ENCODE assay signal across 18 mouse cellular contexts in the genomic region with DNA sequence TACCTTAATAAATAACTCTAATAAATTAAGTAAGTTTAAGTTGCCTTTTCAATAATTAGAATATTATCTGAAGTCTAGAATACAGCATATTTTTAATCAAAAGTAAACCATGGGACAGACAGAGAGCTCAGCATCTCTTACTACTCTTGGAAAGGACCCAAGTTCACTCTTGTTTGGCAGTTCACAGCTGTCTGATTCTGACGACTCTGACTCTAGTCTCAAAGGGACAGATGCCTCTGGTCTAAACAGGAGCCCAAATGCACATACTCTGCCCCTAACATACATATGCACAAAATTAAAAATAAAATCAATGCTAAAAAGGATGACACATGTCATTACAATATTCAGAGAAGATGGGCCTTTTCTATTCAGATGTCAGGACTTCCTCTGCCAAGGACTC.
"Had no signal": no experiment of that assay in that cellular context is flagged by ENCODE, and none has a peak within 500 bp of the region (broad histone marks: within the 10 kb centered on the region; RNA-seq: fewer than 3 reads in every experiment).

No protein-coding gene starts in this region.

- H3K4me1 ChIP-seq: liver, embryonic 15.5 days; megakaryocyte, embryonic 14.5 days; midbrain, embryonic 13.5 days; midbrain, embryonic 15.5 days; neural tube, embryonic 12.5 days had no signal

- H3K9ac ChIP-seq: liver, embryonic 15.5 days; liver, postnatal 0 days; midbrain, embryonic 13.5 days; midbrain, embryonic 15.5 days; neural tube, embryonic 12.5 days had no signal

- H3K27ac ChIP-seq: liver, embryonic 15.5 days; macrophage; midbrain, embryonic 13.5 days; midbrain, embryonic 15.5 days; neural tube, embryonic 12.5 days had no signal

- H3K36me3 ChIP-seq: liver, embryonic 15.5 days; midbrain, embryonic 13.5 days; midbrain, embryonic 15.5 days; neural tube, embryonic 12.5 days had no signal

- H3K4me3 ChIP-seq: liver, embryonic 15.5 days; megakaryocyte, embryonic 14.5 days; midbrain, embryonic 13.5 days; midbrain, embryonic 15.5 days; neural tube, embryonic 12.5 days had no signal

- H3K9me3 ChIP-seq: liver, embryonic 15.5 days; megakaryocyte, embryonic 14.5 days; midbrain, embryonic 13.5 days; midbrain, embryonic 15.5 days; neural tube, embryonic 12.5 days had no signal

- H3K27me3 ChIP-seq: liver, embryonic 15.5 days; megakaryocyte, embryonic 14.5 days; midbrain, embryonic 13.5 days; midbrain, embryonic 15.5 days; neural tube, embryonic 12.5 days had no signal

- DNase-seq: liver, postnatal 0 days; lung, adult 2 months; lung, postnatal 10 days; lung, postnatal 36 days; right cerebral cortex, adult 18-20 months; right cerebral cortex, postnatal 25 days; right cerebral cortex, postnatal 4 days; spleen, adult 18-20 months; thymus, adult 18-20 months; thymus, postnatal 14 days; thymus, postnatal 36 days had no signal

- ATAC-seq: liver, postnatal 0 days; midbrain, embryonic 13.5 days; midbrain, embryonic 15.5 days had no signal

- H3K4me2 ChIP-seq: liver, embryonic 15.5 days; midbrain, embryonic 11.5 days; midbrain, embryonic 13.5 days; midbrain, embryonic 15.5 days; neural tube, embryonic 12.5 days had no signal
